Mouse (Mus musculus) lung, embryonic 15.5 days (tissue): Measurements from ENCODE around the gene Obsl1. TPM values are rescaled to one million over a fixed set of nuclear protein-coding genes. Genes with fewer than 3 reads are reported as not detected.
A peak's percentile ranks its signal among the peaks of the same experiment; 100 is the strongest.

Source experiments
- ATAC-seq: fragments of 200-750 bp; cut with Nextera tagmentation; 2 replicates; pipeline ENCODE4 v1.8.0; 2017; ENCODE audit warnings: moderate number of reproducible peaks, borderline replicate concordance; ENCODE audit not compliant: low FRiP score, low TSS enrichment; ENCODE audit errors: extremely low read depth
- H3K27ac ChIP-seq: fragments of 300-500 bp; sonication (generic); 2 replicates; pipeline ENCODE4 v1.5.1; 2015; ENCODE audit warnings: moderate library complexity, mild to moderate bottlenecking, inconsistent platforms
- H3K27me3 ChIP-seq: fragments of 300-500 bp; sonication (generic); 2 replicates; pipeline ENCODE4 v1.6.1; 2015; ENCODE audit warnings: inconsistent platforms
- H3K36me3 ChIP-seq: fragments of 300-500 bp; sonication (generic); 2 replicates; pipeline ENCODE4 v1.6.1; 2015; ENCODE audit warnings: inconsistent platforms
- H3K4me1 ChIP-seq: fragments of 300-500 bp; sonication (generic); 2 replicates; pipeline ENCODE4 v1.6.1; 2015; ENCODE audit warnings: inconsistent platforms
- H3K4me2 ChIP-seq: fragments of 300-500 bp; sonication (generic); 2 replicates; pipeline ENCODE4 v1.6.1; 2015; ENCODE audit warnings: inconsistent platforms, mild to moderate bottlenecking, moderate library complexity
- H3K4me3 ChIP-seq: fragments of 300-500 bp; sonication (generic); 2 replicates; pipeline ENCODE4 v1.5.1; 2015; ENCODE audit warnings: mild to moderate bottlenecking, inconsistent platforms
- H3K9ac ChIP-seq: fragments of 300-500 bp; sonication (generic); 2 replicates; pipeline ENCODE4 v1.6.1; 2015; ENCODE audit warnings: inconsistent platforms
- H3K9me3 ChIP-seq: fragments of 300-500 bp; sonication (generic); 2 replicates; pipeline ENCODE4 v1.6.1; 2016; ENCODE audit warnings: inconsistent platforms
- WGBS: fragments of 180-500 bp; shearing (Covaris S2); methylation state at CpG from one replicate; pipeline ENCODE4 v1.1.7; 2015; 5-methylcytosine and 5-hydroxymethylcytosine counted together
- polyA plus RNA-seq: library from polyadenylated mRNA; unstranded; fragments of >200 nt; fragmentation: Nextera tagmentation; extraction: Ambion mirVana; gene quantifications from 2 replicates; pipeline ENCODE4 v1.2.1, GENCODE M21; 2015

The Obsl1 gene
- polyA plus RNA-seq, 1 experiment from 2014 or later, result 74.0 TPM

GRCm38 (mm10) chr1:75438782-75439181, 67.5 kb downstream of the Obsl1 start:
- no peak overlapping the region for H3K9ac ChIP-seq
- H3K4me1 ChIP-seq, result peaks cover 25% of the 10 kb centered on the region
- no peaks in the 10 kb centered on the region for H3K36me3 ChIP-seq
- ATAC-seq, result no peak
- H3K4me2 ChIP-seq, result no peak overlapping the region
- WGBS, result 74% methylated on average over 8 of the region's 9 CpGs
- no peaks in the 10 kb centered on the region for H3K9me3 ChIP-seq
- no peak overlapping the region for H3K27ac ChIP-seq
- H3K4me3 ChIP-seq, result no peak overlapping the region
- H3K27me3 ChIP-seq, result no peaks in the 10 kb centered on the region

DNA sequence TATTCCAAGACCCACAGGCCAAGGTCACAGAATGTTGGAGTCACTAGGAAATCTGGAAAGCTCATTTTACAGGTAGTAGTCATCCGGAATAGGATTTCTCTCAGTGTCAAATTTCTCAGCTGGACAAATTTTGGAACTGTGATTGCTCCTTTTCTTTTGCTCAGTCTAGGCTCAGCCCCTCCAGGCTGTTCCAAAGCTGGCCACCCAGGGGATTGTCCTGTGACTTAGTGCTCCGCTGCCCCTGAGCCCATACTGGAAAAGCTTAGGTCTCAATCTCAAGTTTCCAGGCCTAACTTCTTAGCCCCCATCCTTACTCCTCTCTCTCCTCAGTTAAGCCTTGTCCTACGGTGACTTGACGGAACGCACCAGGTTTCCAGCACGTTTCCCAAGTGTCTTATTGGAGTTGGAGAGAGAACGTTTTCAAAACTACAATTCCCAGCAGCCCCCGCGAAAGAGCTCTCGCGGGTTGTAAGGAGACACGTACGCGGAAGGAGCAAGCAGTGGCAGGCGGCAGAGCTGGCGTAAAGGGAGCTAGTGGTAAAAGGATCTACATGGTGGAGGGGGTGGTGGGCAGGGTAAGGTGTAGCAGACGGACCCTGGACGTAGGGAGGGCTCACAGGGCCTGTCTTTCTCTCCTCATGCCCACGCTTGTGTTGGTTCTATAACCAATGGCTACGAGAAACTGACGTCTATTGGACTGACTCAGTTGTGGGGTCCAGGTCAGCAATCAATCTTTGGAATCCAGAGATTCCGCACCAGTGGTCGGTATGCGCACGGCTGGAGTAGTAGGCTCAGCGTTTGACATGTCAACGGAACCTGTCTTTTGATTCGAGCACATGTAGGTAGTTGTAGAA, 70.5 kb downstream of the Obsl1 start, which contains the start of gene Gmppa:
Gene Gmppa, plus strand, starts transcription at position 456 of the 854 bp plus-strand sequence.
- H3K27ac ChIP-seq, result peak within 1 kb of the TSS; percentile 55
- no peaks in the 10 kb centered on the region for H3K9me3 ChIP-seq
- peak; percentile 85 for ATAC-seq
- peak within 1 kb of the TSS; percentile 62 for H3K4me2 ChIP-seq
- H3K4me1 ChIP-seq, result peaks cover 11% of the 10 kb centered on the region
- peak within 1 kb of the TSS; percentile 64 for H3K4me3 ChIP-seq
- H3K9ac ChIP-seq, result peak within 1 kb of the TSS; percentile 66
- no peaks in the 10 kb centered on the region for H3K27me3 ChIP-seq
- no peaks in the 10 kb centered on the region for H3K36me3 ChIP-seq
- 6% methylated on average over 28 of the region's 28 CpGs for WGBS

Other genes with a start within 250 kb of the Obsl1 start
- 0.39 and 0.72 TPM in 2 replicates for gene Ptprn, start 241.9 kb downstream of the Obsl1 start, polyA plus RNA-seq
- 0.91 and 1.4 TPM in 2 replicates for gene Resp18, start 228.0 kb downstream of the Obsl1 start, polyA plus RNA-seq
- gene Dnpep, start 188.5 kb downstream of the Obsl1 start, polyA plus RNA-seq, result 121 and 124 TPM in 2 replicates
- gene Des, start 146.1 kb downstream of the Obsl1 start, polyA plus RNA-seq, result 57.1 and 59.5 TPM in 2 replicates
- gene Speg, start 131.2 kb downstream of the Obsl1 start, polyA plus RNA-seq, result 41.6 and 42.8 TPM in 2 replicates
- gene Gmppa, start 70.5 kb downstream of the Obsl1 start, polyA plus RNA-seq, result 80.3 and 88.5 TPM in 2 replicates
- gene Asic4, start 56.0 kb downstream of the Obsl1 start, polyA plus RNA-seq, result 0.26 and 0.30 TPM in 2 replicates
- 29.5 and 31.1 TPM in 2 replicates for gene Chpf, start 27.1 kb downstream of the Obsl1 start, polyA plus RNA-seq
- gene Tmem198, start 26.9 kb downstream of the Obsl1 start, polyA plus RNA-seq, result 0.65 and 0.82 TPM in 2 replicates
- gene Inha, start 625 bp upstream of the Obsl1 start, polyA plus RNA-seq, result 3.6 and 4.6 TPM in 2 replicates
- gene Stk11ip, start 15.1 kb upstream of the Obsl1 start, polyA plus RNA-seq, result 20.7 and 20.8 TPM in 2 replicates
- gene Slc4a3, start 39.8 kb upstream of the Obsl1 start, polyA plus RNA-seq, result 11.3 and 13.2 TPM in 2 replicates